ENCODE assay signal across 8 mouse cellular contexts in genomic region chr16:38522129-38523084, GRCm38 (mm10). TPM values are rescaled to one million over a fixed set of nuclear protein-coding genes. Genes with fewer than 3 reads are reported as not detected.
DNase-seq lines count a peak whose midpoint lies in the region; ATAC-seq and TF ChIP-seq lines count a peak whose summit lies in the region.

Gene Timmdc1 (minus strand): TSS chr16:38522663.

- peak within 1 kb of the TSS; percentile 71 for H3K4me2 ChIP-seq in embryonic facial prominence, embryonic 14.5 days (ENCODE audit: low read depth, low read length)
- H3K4me2 ChIP-seq in limb, embryonic 13.5 days (replicated peaks): peak within 1 kb of the TSS; percentile 68
- H3K4me2 ChIP-seq in midbrain, embryonic 16.5 days (ENCODE audit: low read length): peak within 1 kb of the TSS; percentile 84

- peak; percentile 98 for ATAC-seq in embryonic facial prominence, embryonic 14.5 days (ENCODE audit: low read depth)
- ATAC-seq in limb, embryonic 13.5 days (ENCODE audit: low FRiP score, low read depth): peak; percentile 97
- peak; percentile 99 for ATAC-seq in midbrain, embryonic 16.5 days

- H3K4me3 ChIP-seq in embryonic facial prominence, embryonic 14.5 days (ENCODE audit: low read depth, low read length): peak within 1 kb of the TSS; percentile 98
- peak within 1 kb of the TSS; percentile 76 for H3K4me3 ChIP-seq in heart, adult 2 months
- peak within 1 kb of the TSS; percentile 95 for H3K4me3 ChIP-seq in limb, embryonic 13.5 days
- peak within 1 kb of the TSS; percentile 96 for H3K4me3 ChIP-seq in midbrain, embryonic 16.5 days (ENCODE audit: low read depth, low read length)

- peak within 1 kb of the TSS; percentile 91 for H3K27ac ChIP-seq in embryonic facial prominence, embryonic 14.5 days (replicated peaks; ENCODE audit: low read depth, low read length)
- H3K27ac ChIP-seq in heart, adult 2 months: peak within 1 kb of the TSS; percentile 93
- peak within 1 kb of the TSS; percentile 92 for H3K27ac ChIP-seq in limb, embryonic 13.5 days
- H3K27ac ChIP-seq in midbrain, embryonic 16.5 days (ENCODE audit: low read length): peak within 1 kb of the TSS; percentile 92

- TF ChIP-seq POLR2A in heart, adult 2 months (IDR thresholded peaks at IDR 0.05; ENCODE audit: insufficient read depth, low read depth, low read length): peak; percentile 97

- H3K79me2 ChIP-seq in heart, adult 2 months (replicated peaks; ENCODE audit: control insufficient read depth, insufficient read depth, low read length): no peaks in the 10 kb centered on the region

- peak; percentile 98 for DNase-seq in 3T3-L1 (ENCODE audit: low read depth, low spot score)
- peak; percentile 82 to 93 for DNase-seq in adrenal gland, postnatal 4 days (ENCODE audit: low spot score in 2 of 2)
- peak; percentile 97 for DNase-seq in embryonic facial prominence, embryonic 14.5 days (ENCODE audit: low spot score)
- peak; percentile 96 to 98 for DNase-seq in heart, adult 2 months
- DNase-seq in kidney, adult 8-10 months: peak; percentile 96 to 97
- peak; percentile 87 to 98 for DNase-seq in spleen, postnatal 10 days (ENCODE audit: low spot score in 2 of 2)

- H3K4me1 ChIP-seq in embryonic facial prominence, embryonic 14.5 days (ENCODE audit: control insufficient read depth, insufficient read depth, low read length): peaks cover 9% of the 10 kb centered on the region; the same call in 1 of the 2 replicates
- H3K4me1 ChIP-seq in heart, adult 2 months (ENCODE audit: control insufficient read depth, insufficient read depth, low read length): peaks cover 2% of the 10 kb centered on the region
- H3K4me1 ChIP-seq in limb, embryonic 13.5 days: peaks cover 11% of the 10 kb centered on the region
- H3K4me1 ChIP-seq in midbrain, embryonic 16.5 days (ENCODE audit: control insufficient read depth, insufficient read depth, low read length): peaks cover 14% of the 10 kb centered on the region

- intact Hi-C loops in heart, adult 2 months (cut with DNase I): loop anchor here (5.0 kb wide), 2 partner anchors 40 to 175 kb away; partner anchors contain the start of genes Cox17 and Gm21987

- 0% methylated on average over 58 of the region's 73 CpGs for WGBS in embryonic facial prominence, embryonic 14.5 days
- WGBS in heart, adult 2 months: under 1% methylated on average over 73 of the region's 73 CpGs
- under 1% methylated on average over 72 of the region's 73 CpGs for WGBS in limb, embryonic 13.5 days
- WGBS in midbrain, embryonic 16.5 days: under 1% methylated on average over 73 of the region's 73 CpGs

- H3K9me3 ChIP-seq in embryonic facial prominence, embryonic 14.5 days (ENCODE audit: control insufficient read depth, low read length): no peaks in the 10 kb centered on the region
- no peaks in the 10 kb centered on the region for H3K9me3 ChIP-seq in limb, embryonic 13.5 days
- H3K9me3 ChIP-seq in midbrain, embryonic 16.5 days (replicated peaks; ENCODE audit: control insufficient read depth, low read length, poor library complexity, severe bottlenecking): no peaks in the 10 kb centered on the region

- peaks cover 47% of the 10 kb centered on the region for H3K36me3 ChIP-seq in embryonic facial prominence, embryonic 14.5 days (ENCODE audit: control insufficient read depth, insufficient read depth, low read length)
- peaks cover 2% of the 10 kb centered on the region; the same call in 1 of the 2 replicates for H3K36me3 ChIP-seq in heart, adult 2 months (ENCODE audit: control insufficient read depth, insufficient read depth, low read length)
- H3K36me3 ChIP-seq in limb, embryonic 13.5 days: peaks cover 45% of the 10 kb centered on the region
- H3K36me3 ChIP-seq in midbrain, embryonic 16.5 days (ENCODE audit: control insufficient read depth, insufficient read depth, low read length): peaks cover 21% of the 10 kb centered on the region

- no peaks in the 10 kb centered on the region for H3K27me3 ChIP-seq in embryonic facial prominence, embryonic 14.5 days (replicated peaks; ENCODE audit: control insufficient read depth, insufficient read depth, low read length)
- no peaks in the 10 kb centered on the region for H3K27me3 ChIP-seq in heart, adult 2 months (ENCODE audit: control insufficient read depth, insufficient read depth, low read length)
- no peaks in the 10 kb centered on the region for H3K27me3 ChIP-seq in limb, embryonic 13.5 days
- H3K27me3 ChIP-seq in midbrain, embryonic 16.5 days (ENCODE audit: control insufficient read depth, insufficient read depth, low read depth, low read length): no peaks in the 10 kb centered on the region

- TF ChIP-seq CTCF in heart, adult 2 months (IDR thresholded peaks at IDR 0.05): peak; percentile 45

- H3K9ac ChIP-seq in embryonic facial prominence, embryonic 14.5 days (ENCODE audit: low read depth, low read length): peak within 1 kb of the TSS; percentile 96
- H3K9ac ChIP-seq in heart, adult 2 months (ENCODE audit: low read depth, low read length): peak within 1 kb of the TSS; percentile 90
- H3K9ac ChIP-seq in limb, embryonic 13.5 days: peak within 1 kb of the TSS; percentile 95
- H3K9ac ChIP-seq in midbrain, embryonic 16.5 days (ENCODE audit: low read depth, low read length): peak within 1 kb of the TSS; percentile 99

- TF ChIP-seq EP300 in heart, adult 2 months (IDR thresholded peaks at IDR 0.05; ENCODE audit: insufficient read depth, low read depth, low read length): peak; percentile 59; the same call in 1 of the 2 replicates

RNA-seq across cellular contexts. Expression of gene Timmdc1, which starts in this region (rescaled TPM):
- total RNA-seq in adrenal gland, postnatal 4 days (2021): 10 to 100 TPM; 26.4 to 32.2 TPM
- 18.5 and 19.2 TPM in 2 replicates for polyA plus RNA-seq in embryonic facial prominence, embryonic 14.5 days (2014; fragmentation: Nextera tagmentation; extraction: Ambion mirVana)
- 10 to 100 TPM; 60.4 to 66.1 TPM for total RNA-seq in heart, adult 2 months (2021)
- polyA plus RNA-seq in heart, adult 2 months (2012; rRNA removed): 22.2 and 27.0 TPM in 2 replicates
- 28.4 and 30.8 TPM in 2 replicates for polyA plus RNA-seq in limb, embryonic 13.5 days (2015; fragmentation: Nextera tagmentation; extraction: Ambion mirVana)
- polyA plus RNA-seq in midbrain, embryonic 16.5 days (2015; fragmentation: Nextera tagmentation; extraction: Ambion mirVana): 33.4 and 34.6 TPM in 2 replicates

Comparison
In these comparisons a context has a peak if more than half of its experiments do, and no peak if none do; other contexts are left out.
1. Peak in every context shown above with its lines: DNase-seq, ATAC-seq, H3K4me3 ChIP-seq and H3K27ac ChIP-seq.